Mouse (Mus musculus) bone marrow macrophage, adult 2 months (primary cell): ENCODE data around the gene Ano2. TPM values are rescaled to one million over a fixed set of nuclear protein-coding genes. Genes with fewer than 3 reads are reported as not detected.

Experiments
- H3K27ac ChIP-seq: 2 replicates; pipeline ENCODE4 v1.5.1; 2012; ENCODE audit warnings: low read depth, low read length; ENCODE audit not compliant: insufficient read depth
- H3K4me1 ChIP-seq: 2 replicates; pipeline ENCODE4 v1.6.1; 2012; ENCODE audit warnings: low read length; ENCODE audit not compliant: control insufficient read depth, insufficient read depth
- H3K4me3 ChIP-seq: 2 replicates; pipeline ENCODE4 v1.5.1; 2012; ENCODE audit warnings: mild to moderate bottlenecking, low read length, moderate library complexity; ENCODE audit not compliant: insufficient read depth
- CTCF ChIP-seq: IDR thresholded peaks from 2 replicates; pipeline ENCODE4 v1.5.1; 2012; ENCODE audit warnings: low read depth, mild to moderate bottlenecking, low read length, moderate library complexity
- POLR2A ChIP-seq: IDR thresholded peaks from 2 replicates; pipeline ENCODE4 v1.6.1; 2012; ENCODE audit warnings: mild to moderate bottlenecking, low read depth, low read length, borderline replicate concordance
- polyA plus RNA-seq: library from polyadenylated mRNA; stranded (reverse); fragments of >200 nt; gene quantifications from 2 replicates; pipeline ENCODE4 v1.2.4, GENCODE M21; 2012; ENCODE audit not compliant: missing spikeins, insufficient read depth, insufficient read length

Ano2 gene
- polyA plus RNA-seq, 1 experiment = not detected

DNA sequence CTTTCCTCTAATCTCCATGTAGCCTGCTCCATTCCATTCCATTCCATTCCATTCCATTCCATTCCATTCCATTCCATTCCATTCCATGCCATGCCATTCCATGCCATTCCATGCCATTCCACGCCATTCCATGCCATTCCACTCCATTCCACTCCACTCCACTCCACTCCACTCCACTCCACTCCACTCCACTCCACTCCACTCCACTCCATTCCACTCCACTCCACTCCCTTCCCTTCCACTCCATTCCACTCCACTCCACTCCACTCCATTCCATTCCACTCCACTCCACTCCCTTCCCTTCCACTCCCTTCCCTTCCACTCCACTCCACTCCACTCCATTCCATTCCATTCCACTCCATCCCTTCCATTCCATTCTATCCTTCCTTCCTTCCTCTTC, 186.7 kb downstream of the Ano2 start:
- no peaks in the 10 kb centered on the region for H3K4me1 ChIP-seq
- TF ChIP-seq POLR2A = no peak
- no peak for TF ChIP-seq CTCF
- no peak overlapping the region for H3K4me3 ChIP-seq
- H3K27ac ChIP-seq = no peak overlapping the region

GRCm38 (mm10) chr6:125878671-125879070, 188.5 kb downstream of the Ano2 start:
- Histone ChIP-seq H3K4me1 (no peaks in the 10 kb centered on the region), H3K4me3 (no peak overlapping the region), H3K27ac (no peak overlapping the region)
- TF ChIP-seq CTCF (no peak), POLR2A (no peak)

DNA sequence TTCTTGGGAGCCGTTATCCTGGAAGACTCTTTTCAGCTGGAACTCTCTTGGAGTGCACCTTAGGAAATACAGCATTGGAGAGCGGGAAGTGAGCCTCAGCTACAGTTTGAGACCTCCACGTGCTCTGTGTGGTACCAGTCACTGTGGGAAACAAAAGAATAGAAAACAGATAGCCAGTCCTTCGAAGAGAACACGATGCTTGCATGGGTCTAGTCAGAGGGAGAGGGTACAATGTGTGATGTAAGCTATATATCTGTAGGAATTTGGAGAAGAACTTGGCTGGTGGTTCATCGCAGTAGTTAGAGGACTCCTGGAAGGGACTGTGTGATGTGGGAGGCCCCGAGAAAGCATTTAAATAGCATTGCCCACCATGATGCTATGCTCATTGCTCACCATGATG, 189.1 kb downstream of the Ano2 start:
- Histone ChIP-seq H3K27ac (no peak overlapping the region), H3K4me1 (no peaks in the 10 kb centered on the region), H3K4me3 (no peak overlapping the region)
- TF ChIP-seq CTCF = no peak

GRCm38 (mm10) chr6:125888596-125888995, 198.4 kb downstream of the Ano2 start:
- Histone ChIP-seq H3K4me1 (no peaks in the 10 kb centered on the region), H3K4me3 (no peak overlapping the region), H3K27ac (no peak overlapping the region)
- TF ChIP-seq CTCF (no peak), POLR2A (no peak)

DNA sequence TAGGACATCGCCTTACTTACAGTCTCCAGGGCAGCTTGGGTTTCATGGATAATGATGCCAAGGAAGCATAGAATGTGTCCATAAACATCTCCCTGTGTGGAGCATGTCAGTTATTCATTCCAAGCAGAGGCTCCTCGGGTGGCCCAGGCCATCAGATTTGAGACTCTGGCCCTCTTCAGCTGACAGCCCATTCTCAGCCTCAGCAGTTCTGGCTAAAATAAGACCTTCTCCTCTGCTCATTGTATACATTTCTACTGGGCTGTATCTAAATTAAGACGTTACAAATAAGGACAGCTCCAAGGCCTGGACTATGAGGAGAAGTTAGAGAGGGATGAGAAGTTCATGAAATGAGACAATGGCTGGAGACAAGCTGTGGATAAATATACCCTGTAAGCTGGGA, 204.1 kb downstream of the Ano2 start:
- no peak for TF ChIP-seq POLR2A
- Histone ChIP-seq H3K27ac (no peak overlapping the region), H3K4me1 (no peaks in the 10 kb centered on the region), H3K4me3 (no peak overlapping the region)

- no peak for TF ChIP-seq POLR2A
- no peak for TF ChIP-seq CTCF
- no peak overlapping the region for H3K27ac ChIP-seq
- no peak overlapping the region for H3K4me3 ChIP-seq
- H3K4me1 ChIP-seq = no peaks in the 10 kb centered on the region
These were observed 224.2 kb downstream of the Ano2 start for GRCm38 (mm10) chr6:125914446-125914845.

DNA sequence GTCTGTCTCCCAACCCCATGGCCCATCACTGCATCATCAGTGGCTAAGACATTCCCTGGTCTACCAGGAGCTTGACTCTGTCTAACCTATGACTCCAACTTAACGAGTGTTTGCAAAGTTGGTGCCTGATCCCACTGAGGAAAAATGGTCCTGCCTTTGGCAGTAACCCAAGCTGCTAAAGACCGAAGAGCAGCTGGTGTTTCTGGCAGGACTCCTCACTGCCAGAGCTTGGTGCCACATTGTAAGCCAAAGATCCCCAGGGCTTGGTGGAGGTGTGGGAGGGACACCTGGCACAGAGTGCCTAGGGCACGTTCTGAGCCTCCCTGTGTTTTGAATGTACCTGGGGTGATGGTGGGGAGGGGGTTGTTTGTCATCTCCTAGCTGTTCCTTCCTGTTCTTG, 232.5 kb downstream of the Ano2 start:
- Histone ChIP-seq H3K4me3 (no peak overlapping the region), H3K27ac (no peak overlapping the region), H3K4me1 (no peaks in the 10 kb centered on the region)
- TF ChIP-seq CTCF (no peak), POLR2A (no peak)

DNA sequence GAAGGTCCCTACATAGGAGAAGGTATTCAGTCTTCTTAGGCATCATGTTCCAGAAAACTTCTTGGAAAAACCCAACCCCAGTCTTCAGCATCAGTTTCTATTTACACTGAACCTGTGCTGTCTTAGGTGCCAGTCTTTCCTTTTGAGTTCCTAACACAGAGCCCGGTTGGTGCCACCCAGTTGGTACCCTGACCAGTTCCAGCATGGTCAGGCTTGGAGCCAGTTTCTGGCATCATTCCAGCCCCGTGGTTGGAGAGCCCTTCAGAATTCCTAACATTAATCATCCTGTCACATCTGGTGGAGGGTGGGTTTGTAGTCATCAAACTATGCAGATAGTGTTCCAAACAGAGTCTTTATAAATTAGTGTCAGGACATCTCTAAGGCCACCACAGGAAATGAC, 234.8 kb downstream of the Ano2 start:
- Histone ChIP-seq H3K4me3 (no peak overlapping the region), H3K27ac (no peak overlapping the region), H3K4me1 (no peaks in the 10 kb centered on the region)
- TF ChIP-seq POLR2A = no peak
- TF ChIP-seq CTCF = no peak

DNA sequence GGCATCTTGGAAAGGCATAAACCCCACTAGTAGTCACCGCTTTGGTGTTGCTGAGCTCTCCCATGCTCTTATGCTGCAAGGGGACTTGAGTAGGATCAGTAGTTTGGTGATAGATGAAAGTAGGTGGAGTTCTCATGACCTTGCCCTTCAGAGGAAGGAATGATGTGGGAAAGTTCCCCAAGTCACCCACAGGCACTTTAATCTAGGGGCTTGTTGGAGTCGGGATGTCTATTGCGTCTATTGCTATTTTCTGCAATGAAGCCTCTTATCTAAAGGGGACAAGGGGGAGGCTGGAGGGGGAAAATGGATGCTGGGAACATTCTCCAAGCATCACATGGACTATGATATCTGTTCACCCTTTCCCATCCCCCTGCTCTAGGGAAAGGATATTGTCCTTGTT, 235.6 kb downstream of the Ano2 start:
- TF ChIP-seq CTCF (no peak), POLR2A (no peak)
- Histone ChIP-seq H3K4me1 (no peaks in the 10 kb centered on the region), H3K4me3 (no peak overlapping the region), H3K27ac (no peak overlapping the region)

DNA sequence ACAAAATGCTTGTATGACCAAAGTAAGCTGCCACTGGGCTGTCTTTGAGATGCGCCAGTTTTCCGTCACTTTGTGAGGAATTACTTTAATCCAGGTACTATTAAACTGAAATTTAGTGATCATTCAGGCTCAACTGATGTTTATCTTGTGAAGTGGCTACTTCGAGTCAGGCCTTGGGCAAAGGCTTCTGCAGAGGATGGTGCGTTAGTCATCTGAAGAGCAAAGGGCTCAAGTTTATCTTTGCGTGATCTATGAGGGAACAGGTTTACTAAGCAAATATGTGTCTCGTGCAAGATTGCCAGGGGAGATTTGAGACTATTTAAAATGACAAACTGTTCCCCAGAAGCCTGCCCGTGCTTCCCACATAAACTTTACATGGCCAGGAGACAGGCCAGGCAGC, 241.7 kb downstream of the Ano2 start:
- Histone ChIP-seq H3K4me3 (no peak overlapping the region), H3K4me1 (no peaks in the 10 kb centered on the region), H3K27ac (no peak overlapping the region)
- no peak for TF ChIP-seq POLR2A
- no peak for TF ChIP-seq CTCF

GRCm38 (mm10) chr6:125954965-125955364, 264.7 kb downstream of the Ano2 start:
- no peak for TF ChIP-seq POLR2A
- no peak for TF ChIP-seq CTCF
- Histone ChIP-seq H3K4me3 (no peak overlapping the region), H3K27ac (no peak overlapping the region), H3K4me1 (no peaks in the 10 kb centered on the region)

DNA sequence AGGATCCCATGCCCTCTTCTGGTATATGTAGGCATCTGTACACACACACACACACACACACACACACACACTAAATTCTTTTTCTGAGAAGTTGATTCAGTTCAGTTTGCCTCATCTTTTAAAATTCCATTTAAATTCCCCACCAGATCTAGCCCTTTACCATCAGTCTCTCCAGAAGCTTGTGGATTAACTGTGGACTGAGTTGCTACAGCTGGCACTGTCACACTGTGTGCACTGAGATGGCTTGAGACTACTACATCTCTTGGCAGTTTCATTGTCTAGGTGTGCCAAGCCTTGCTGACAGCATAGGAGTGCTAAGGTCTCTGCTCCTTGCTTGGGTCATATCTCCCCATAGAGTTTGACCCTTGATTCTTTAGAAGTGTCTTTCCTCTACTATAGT, 283.3 kb downstream of the Ano2 start:
- Histone ChIP-seq H3K4me1 (no peaks in the 10 kb centered on the region), H3K4me3 (no peak overlapping the region), H3K27ac (no peak overlapping the region)
- TF ChIP-seq POLR2A = no peak
- no peak for TF ChIP-seq CTCF
